Mouse (Mus musculus) bone marrow macrophage, adult 2 months (primary cell): ENCODE data around the gene Pld1.

Experiments
- CTCF ChIP-seq: IDR thresholded peaks from 2 replicates; pipeline ENCODE4 v1.5.1; 2012; ENCODE audit warnings: low read depth, mild to moderate bottlenecking, low read length, moderate library complexity
- POLR2A ChIP-seq: IDR thresholded peaks from 2 replicates; pipeline ENCODE4 v1.6.1; 2012; ENCODE audit warnings: mild to moderate bottlenecking, low read depth, low read length, borderline replicate concordance

- no peak for TF ChIP-seq CTCF
- TF ChIP-seq POLR2A: no peak
Measured at GRCm38 (mm10) chr3:27968671-27969070, 30.2 kb downstream of the Pld1 start.
